Mouse (Mus musculus): ENCODE results near the gene Rab25. TPM values are rescaled to one million over a fixed set of nuclear protein-coding genes. Genes with fewer than 3 reads are reported as not detected.
"Not testable (repeated sequence)": the region's sequence is repeated elsewhere in the genome, so short reads cannot be mapped to it uniquely, and the experiment has no call there.

Gene Rab25
- 0.25 and 0.86 TPM in 2 replicates for polyA plus RNA-seq (2014; fragmentation: Nextera tagmentation; extraction: Ambion mirVana)

DNA sequence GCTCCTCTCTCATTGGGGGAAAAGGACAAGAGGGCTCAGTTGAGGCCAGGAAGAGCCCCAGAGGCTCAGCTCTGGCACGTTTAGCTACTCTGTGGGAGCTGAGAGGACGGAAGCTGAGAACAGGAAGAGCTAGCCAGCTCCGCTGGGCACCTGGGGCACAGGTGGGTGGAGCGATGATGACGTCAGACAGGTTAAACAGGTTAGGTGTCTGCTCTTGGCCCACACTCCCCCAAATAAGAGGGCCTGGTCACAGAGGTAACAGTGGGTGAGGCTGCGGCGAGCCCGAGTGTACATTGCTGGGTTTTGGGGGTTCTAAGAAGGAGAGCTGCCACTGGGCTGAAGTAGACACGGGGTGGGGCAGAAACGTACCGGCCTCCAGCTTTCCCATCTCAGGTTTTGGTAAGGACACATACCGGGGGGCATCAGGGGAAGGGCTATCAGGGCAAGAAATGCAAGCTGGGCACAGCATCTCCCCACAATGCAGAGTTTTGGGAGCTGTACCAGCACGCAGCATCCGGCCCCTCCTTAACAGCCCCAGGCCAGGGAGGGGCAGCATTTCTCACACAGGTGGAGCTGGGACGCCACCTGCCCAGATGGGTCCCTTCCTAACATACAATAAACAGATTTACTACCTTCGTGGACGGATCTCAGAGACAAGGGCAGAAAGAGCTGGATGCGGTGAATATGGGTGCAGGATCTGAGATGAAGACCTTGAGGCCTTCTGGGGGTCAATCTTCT, at the start of gene Rab25:
TSS of gene Rab25 (minus strand) at position 121 of the 738 bp plus-strand sequence.
- Histone ChIP-seq H3K4me1 (ENCODE audit: control insufficient read depth, insufficient read depth, low read length) (peaks cover 8% of the 10 kb centered on the region), H3K4me3 (ENCODE audit: low read depth, low read length) (no peak within 1 kb of the TSS)
- 49% methylated on average over 18 of the region's 18 CpGs for WGBS

DNA sequence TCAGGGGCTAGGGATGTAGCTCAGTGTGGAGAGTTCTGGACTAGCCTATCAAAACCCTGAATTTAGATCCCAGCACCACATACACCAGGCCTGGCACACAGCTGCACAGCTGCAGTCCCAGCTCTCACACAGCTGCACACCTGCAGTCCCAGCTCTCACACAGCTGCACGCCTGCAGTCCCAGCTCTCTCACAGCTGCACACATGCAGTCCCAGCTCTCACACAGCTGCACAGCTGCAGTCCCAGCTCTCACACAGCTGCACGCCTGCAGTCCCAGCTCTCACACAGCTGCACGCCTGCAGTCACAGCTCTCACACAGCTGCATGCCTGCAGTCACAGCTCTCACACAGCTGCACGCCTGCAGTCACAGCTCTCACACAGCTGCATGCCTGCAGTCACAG, 48.4 kb upstream of the Rab25 start:
- not testable (repeated sequence) for DNase-seq (ENCODE audit: low spot score, missing footprints); H3K27ac ChIP-seq (ENCODE audit: low read depth, low read length); H3K4me3 ChIP-seq (ENCODE audit: low read depth, low read length); H3K4me2 ChIP-seq; H3K9ac ChIP-seq (ENCODE audit: low read length); H3K9me3 ChIP-seq (ENCODE audit: control insufficient read depth, low read length); H3K36me3 ChIP-seq (ENCODE audit: control insufficient read depth, insufficient read depth, low read length); H3K27me3 ChIP-seq (ENCODE audit: control insufficient read depth, insufficient read depth, low read length); ATAC-seq (ENCODE audit: low FRiP score); H3K4me1 ChIP-seq (ENCODE audit: control insufficient read depth, insufficient read depth, low read length)
- 81% methylated on average over 4 of the region's 4 CpGs for WGBS

More for the DNA sequence above, at the start of gene Rab25:
- H3K4me2 ChIP-seq: no peak within 1 kb of the TSS
- no peak for ATAC-seq (ENCODE audit: low FRiP score)
- no peaks in the 10 kb centered on the region for H3K9me3 ChIP-seq (ENCODE audit: control insufficient read depth, low read length)
- H3K27me3 ChIP-seq (ENCODE audit: control insufficient read depth, insufficient read depth, low read length): no peaks in the 10 kb centered on the region
- no peaks in the 10 kb centered on the region for H3K36me3 ChIP-seq (ENCODE audit: control insufficient read depth, insufficient read depth, low read length)
- H3K9ac ChIP-seq (ENCODE audit: low read length): no peak within 1 kb of the TSS
- H3K27ac ChIP-seq (ENCODE audit: low read depth, low read length): no peak within 1 kb of the TSS
- peak; percentile 61 for DNase-seq (ENCODE audit: low spot score, missing footprints)

DNA sequence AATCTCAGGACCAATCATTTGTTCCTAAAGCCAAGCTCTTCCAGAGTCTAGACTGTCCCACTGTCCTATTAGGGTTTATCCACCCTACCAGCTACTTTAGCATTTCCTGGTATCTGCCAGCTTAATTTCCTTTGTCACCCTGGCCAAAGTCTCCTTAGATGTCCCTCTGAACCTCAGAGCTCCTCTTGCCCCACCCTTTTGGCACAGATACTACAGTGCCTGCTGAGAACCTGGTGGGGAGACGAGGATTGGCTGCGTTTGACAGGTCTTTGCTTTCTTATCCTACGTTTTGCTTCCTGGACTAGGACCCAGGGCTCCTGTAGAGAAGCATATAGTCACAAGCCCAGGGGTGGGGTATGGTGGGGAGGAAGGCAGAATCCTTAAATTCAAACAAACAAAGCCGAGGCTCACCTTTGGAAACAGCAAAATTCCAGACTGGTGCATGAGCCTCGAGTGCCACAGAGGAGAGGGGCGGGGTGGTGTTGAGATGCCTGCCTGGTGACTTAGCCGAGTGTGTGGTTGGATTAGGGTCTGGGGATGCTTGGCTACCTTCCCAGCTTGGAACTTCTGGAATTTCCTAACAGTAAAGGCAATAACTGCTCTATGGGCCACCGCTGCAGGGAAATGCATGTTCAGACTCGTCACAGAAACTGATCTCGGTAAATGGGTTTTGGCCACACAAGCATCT, 45.9 kb upstream of the Rab25 start:
- Histone ChIP-seq H3K4me1 (ENCODE audit: control insufficient read depth, insufficient read depth, low read length) (peaks cover 3% of the 10 kb centered on the region), H3K9ac (ENCODE audit: low read length) (no peak overlapping the region), H3K4me2 (no peak overlapping the region), H3K27ac (ENCODE audit: low read depth, low read length) (no peak overlapping the region), H3K27me3 (ENCODE audit: control insufficient read depth, insufficient read depth, low read length) (no peaks in the 10 kb centered on the region), H3K9me3 (ENCODE audit: control insufficient read depth, low read length) (no peaks in the 10 kb centered on the region), H3K36me3 (ENCODE audit: control insufficient read depth, insufficient read depth, low read length) (no peaks in the 10 kb centered on the region), H3K4me3 (ENCODE audit: low read depth, low read length) (no peak overlapping the region)
- no peak for ATAC-seq (ENCODE audit: low FRiP score)
- no peak for DNase-seq (ENCODE audit: low spot score, missing footprints)
- WGBS: 64% methylated on average over 10 of the region's 10 CpGs

DNA sequence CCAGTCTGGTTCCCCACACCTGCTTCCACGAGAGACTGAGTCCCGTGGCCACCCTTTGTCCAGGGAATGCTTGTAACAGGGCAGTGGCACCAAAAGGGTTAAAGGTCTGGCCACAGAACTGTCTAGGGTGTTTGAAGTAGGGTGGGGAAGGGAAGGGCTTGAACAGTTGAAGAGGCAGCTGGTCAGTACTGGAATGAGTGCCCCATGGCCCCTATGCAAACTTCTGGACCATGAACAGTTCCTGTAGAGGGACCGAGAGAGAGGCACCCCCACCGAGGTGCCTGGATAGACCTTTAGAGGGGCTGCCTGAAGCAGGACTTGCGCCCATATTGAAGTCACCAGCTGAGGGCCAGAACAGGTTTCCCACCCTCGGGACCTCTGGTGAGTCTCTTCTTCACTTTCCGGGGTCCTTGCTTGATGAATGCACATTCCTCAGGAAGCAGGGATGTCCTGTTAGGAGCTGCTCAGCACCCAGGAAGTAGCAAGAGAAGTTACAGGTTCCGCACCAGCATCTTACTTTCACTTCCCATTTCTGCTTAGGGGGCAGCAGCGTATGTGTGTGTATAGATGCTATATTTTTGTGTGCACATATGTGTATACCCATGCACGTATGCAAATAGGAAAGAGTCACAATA, 45.0 kb upstream of the Rab25 start:
- Histone ChIP-seq H3K36me3 (ENCODE audit: control insufficient read depth, insufficient read depth, low read length) (peaks cover 5% of the 10 kb centered on the region), H3K4me1 (ENCODE audit: control insufficient read depth, insufficient read depth, low read length) (peaks cover 3% of the 10 kb centered on the region), H3K9me3 (ENCODE audit: control insufficient read depth, low read length) (no peaks in the 10 kb centered on the region), H3K27me3 (ENCODE audit: control insufficient read depth, insufficient read depth, low read length) (no peaks in the 10 kb centered on the region), H3K4me3 (ENCODE audit: low read depth, low read length) (no peak overlapping the region), H3K4me2 (no peak overlapping the region), H3K27ac (ENCODE audit: low read depth, low read length) (no peak overlapping the region), H3K9ac (ENCODE audit: low read length) (no peak overlapping the region)
- no peak for DNase-seq (ENCODE audit: low spot score, missing footprints)
- no peak for ATAC-seq (ENCODE audit: low FRiP score)
- WGBS: 80% methylated on average over 10 of the region's 10 CpGs

DNA sequence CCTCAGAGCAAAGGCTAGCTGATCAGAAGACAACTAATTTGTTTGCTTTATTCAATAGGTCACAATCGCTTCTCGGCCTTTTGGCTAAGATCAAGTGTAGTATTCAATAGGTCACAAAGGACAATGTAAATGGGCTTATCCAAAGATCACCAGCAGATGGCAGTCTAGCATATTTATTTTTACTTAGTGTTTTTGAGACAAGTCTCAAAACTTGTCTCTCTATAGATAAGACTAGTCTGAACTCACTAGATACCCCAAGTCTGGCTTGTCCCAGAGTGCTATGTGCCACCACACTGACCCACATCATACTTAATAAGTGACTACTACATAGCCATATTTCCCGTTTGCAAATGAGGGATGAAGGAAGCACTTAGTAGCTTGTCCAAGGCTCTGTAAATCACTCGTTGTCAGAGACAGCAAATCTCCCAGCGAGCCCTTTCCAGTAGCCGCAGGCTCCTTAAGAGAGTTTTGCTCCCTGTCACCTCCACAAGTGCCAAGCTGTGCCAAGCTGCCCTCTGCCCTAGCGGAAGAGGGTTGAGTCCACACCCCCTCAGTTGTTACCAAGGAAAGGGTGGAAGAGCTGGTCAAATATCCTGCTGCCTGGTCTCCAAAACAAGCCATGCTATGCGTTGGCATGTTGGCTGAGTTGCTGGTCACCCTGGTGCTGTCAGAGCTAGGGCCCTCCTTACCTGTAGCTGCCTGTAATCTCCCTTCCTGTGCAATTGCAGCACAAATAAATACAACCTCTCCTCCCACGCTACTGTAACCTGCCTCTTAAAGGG, 44.0 kb upstream of the Rab25 start:
- Histone ChIP-seq H3K9me3 (ENCODE audit: control insufficient read depth, low read length) (no peaks in the 10 kb centered on the region), H3K4me1 (ENCODE audit: control insufficient read depth, insufficient read depth, low read length) (peaks cover 3% of the 10 kb centered on the region), H3K9ac (ENCODE audit: low read length) (peak overlapping the region; percentile 38; the same call in 1 of the 2 replicates), H3K4me2 (no peak overlapping the region), H3K27me3 (ENCODE audit: control insufficient read depth, insufficient read depth, low read length) (no peaks in the 10 kb centered on the region), H3K27ac (ENCODE audit: low read depth, low read length) (no peak overlapping the region; the same call in 1 of the 2 replicates), H3K4me3 (ENCODE audit: low read depth, low read length) (no peak overlapping the region), H3K36me3 (ENCODE audit: control insufficient read depth, insufficient read depth, low read length) (peaks cover 12% of the 10 kb centered on the region)
- peak; percentile 97 for DNase-seq (ENCODE audit: low spot score, missing footprints)
- 0 out of 2 replicates have a peak, but pooled peaks have one; percentile 14 for ATAC-seq (ENCODE audit: low FRiP score)
- 38% methylated on average over 9 of the region's 9 CpGs for WGBS

DNA sequence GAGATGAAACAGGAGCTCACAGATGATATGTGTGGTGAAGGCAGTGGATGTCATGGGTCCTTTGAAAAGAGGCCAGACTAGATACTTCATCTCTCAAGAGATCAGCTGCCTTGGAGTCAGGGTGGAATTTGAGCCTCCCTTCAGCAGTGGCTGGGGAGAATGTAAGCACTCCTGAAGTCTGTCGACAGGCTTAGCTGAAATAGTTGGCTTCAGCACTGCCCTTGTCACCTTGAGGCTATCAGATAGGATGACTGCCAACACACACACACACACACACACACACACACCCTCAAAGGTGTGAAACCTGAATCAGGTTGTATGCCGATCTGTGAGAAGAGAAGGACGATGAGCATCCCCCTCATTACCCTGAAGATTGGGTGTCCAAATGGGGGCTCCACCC, 42.9 kb upstream of the Rab25 start:
- no peak for DNase-seq (ENCODE audit: low spot score, missing footprints)
- Histone ChIP-seq H3K9ac (ENCODE audit: low read length) (no peak overlapping the region), H3K9me3 (ENCODE audit: control insufficient read depth, low read length) (no peaks in the 10 kb centered on the region), H3K27ac (ENCODE audit: low read depth, low read length) (no peak overlapping the region), H3K36me3 (ENCODE audit: control insufficient read depth, insufficient read depth, low read length) (peaks cover 14% of the 10 kb centered on the region), H3K4me3 (ENCODE audit: low read depth, low read length) (no peak overlapping the region), H3K4me2 (no peak overlapping the region), H3K27me3 (ENCODE audit: control insufficient read depth, insufficient read depth, low read length) (no peaks in the 10 kb centered on the region), H3K4me1 (ENCODE audit: control insufficient read depth, insufficient read depth, low read length) (peaks cover 3% of the 10 kb centered on the region)
- 50% methylated on average over 3 of the region's 3 CpGs for WGBS
- ATAC-seq (ENCODE audit: low FRiP score): no peak

DNA sequence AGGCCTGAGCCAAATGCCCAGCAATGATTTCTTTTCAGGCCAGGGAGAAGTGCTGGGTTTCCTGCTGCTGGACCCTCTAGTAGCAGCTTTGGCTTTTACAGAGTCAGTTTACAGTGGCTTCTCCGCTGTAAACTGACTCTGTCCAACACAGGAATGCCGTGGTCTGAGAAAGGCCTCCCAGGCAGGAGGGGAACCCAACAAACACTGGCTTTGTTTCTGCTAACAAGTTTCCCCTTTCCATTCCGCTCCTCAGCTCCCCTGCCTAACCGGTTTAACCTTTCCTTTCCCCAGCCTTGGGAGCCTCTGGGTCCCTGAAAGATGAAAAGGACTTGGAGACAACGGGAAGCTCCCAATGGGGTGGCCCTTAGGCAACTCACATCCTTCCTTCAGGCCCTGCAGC, 42.1 kb upstream of the Rab25 start:
- DNase-seq (ENCODE audit: low spot score, missing footprints): no peak
- Histone ChIP-seq H3K4me2 (no peak overlapping the region), H3K9me3 (ENCODE audit: control insufficient read depth, low read length) (no peaks in the 10 kb centered on the region), H3K27me3 (ENCODE audit: control insufficient read depth, insufficient read depth, low read length) (no peaks in the 10 kb centered on the region), H3K9ac (ENCODE audit: low read length) (0 out of 2 replicates have a peak overlapping the region, but pooled peaks have one; percentile 5), H3K27ac (ENCODE audit: low read depth, low read length) (no peak overlapping the region), H3K4me1 (ENCODE audit: control insufficient read depth, insufficient read depth, low read length) (peaks cover 3% of the 10 kb centered on the region), H3K4me3 (ENCODE audit: low read depth, low read length) (no peak overlapping the region), H3K36me3 (ENCODE audit: control insufficient read depth, insufficient read depth, low read length) (peaks cover 15% of the 10 kb centered on the region)
- ATAC-seq (ENCODE audit: low FRiP score): no peak
- 36% methylated on average over 5 of the region's 5 CpGs for WGBS

DNA sequence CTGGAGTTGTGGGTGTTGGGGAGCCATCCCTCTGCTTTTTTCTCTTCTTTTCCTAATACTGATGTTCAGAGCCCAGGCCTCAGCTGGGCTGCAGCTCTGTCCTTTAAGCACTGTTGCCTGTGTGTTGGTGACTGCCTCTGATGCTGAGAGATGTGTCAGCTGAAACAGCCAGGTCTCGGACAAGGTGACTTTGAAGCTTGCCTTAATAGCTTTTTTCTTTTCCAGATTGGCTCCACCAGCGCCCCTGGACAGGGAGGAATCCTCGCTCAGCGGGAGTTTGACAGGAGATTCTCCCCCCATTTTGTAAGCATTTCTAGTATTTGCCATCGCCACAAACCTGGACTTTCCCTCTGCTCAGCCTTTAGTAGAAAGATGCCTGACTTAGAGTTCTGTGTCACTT, 38.5 kb upstream of the Rab25 start:
- Histone ChIP-seq H3K4me3 (ENCODE audit: low read depth, low read length) (no peak overlapping the region), H3K36me3 (ENCODE audit: control insufficient read depth, insufficient read depth, low read length) (peaks cover 23% of the 10 kb centered on the region), H3K9me3 (ENCODE audit: control insufficient read depth, low read length) (no peaks in the 10 kb centered on the region), H3K27ac (ENCODE audit: low read depth, low read length) (no peak overlapping the region), H3K4me1 (ENCODE audit: control insufficient read depth, insufficient read depth, low read length) (peaks cover 1% of the 10 kb centered on the region), H3K4me2 (no peak overlapping the region), H3K27me3 (ENCODE audit: control insufficient read depth, insufficient read depth, low read length) (no peaks in the 10 kb centered on the region), H3K9ac (ENCODE audit: low read length) (no peak overlapping the region)
- ATAC-seq (ENCODE audit: low FRiP score) (no peak), DNase-seq (ENCODE audit: low spot score, missing footprints) (no peak)
- 94% methylated on average over 5 of the region's 5 CpGs for WGBS

Data from midbrain, embryonic 11.5 days (tissue).